Mouse (Mus musculus) midbrain, embryonic 14.5 days (tissue): Measurements from ENCODE around the gene Fus. TPM values are rescaled to one million over a fixed set of nuclear protein-coding genes. Genes with fewer than 3 reads are reported as not detected.

Experiments used
- ATAC-seq: fragments of 200-750 bp; cut with Nextera tagmentation; 2 replicates; pipeline ENCODE4 v1.8.0; 2017; ENCODE audit warnings: moderate number of reproducible peaks, moderate library complexity; ENCODE audit not compliant: low FRiP score, low TSS enrichment
- DNase-seq: peaks from one replicate; pipeline ENCODE4 v3.0.0-alpha.2; 2015
- H3K27ac ChIP-seq: fragments of 300-500 bp; sonication (generic); replicated peaks from 2 replicates; pipeline ENCODE4 v1.5.1; 2014; ENCODE audit warnings: mild to moderate bottlenecking, low read depth, low read length, moderate library complexity
- H3K27me3 ChIP-seq: fragments of 300-500 bp; sonication (generic); 2 replicates; pipeline ENCODE4 v1.6.1; 2014; ENCODE audit warnings: low read length, control low read depth, mixed read lengths; ENCODE audit not compliant: control insufficient read depth, insufficient read depth
- H3K36me3 ChIP-seq: fragments of 300-500 bp; sonication (generic); 2 replicates; pipeline ENCODE4 v1.6.1; 2014; ENCODE audit warnings: low read length, control low read depth; ENCODE audit not compliant: control insufficient read depth, insufficient read depth
- H3K4me1 ChIP-seq: fragments of 300-500 bp; sonication (generic); 2 replicates; pipeline ENCODE4 v1.6.1; 2014; ENCODE audit warnings: mild to moderate bottlenecking, antibody characterized with exemption, low read length, control low read depth; ENCODE audit not compliant: control insufficient read depth, insufficient read depth
- H3K4me2 ChIP-seq: fragments of 300-500 bp; sonication (generic); 2 replicates; pipeline ENCODE4 v1.6.1; 2014; ENCODE audit warnings: mild to moderate bottlenecking, low read length, moderate library complexity
- H3K4me3 ChIP-seq: fragments of 300-500 bp; sonication (generic); replicated peaks from 2 replicates; pipeline ENCODE4 v1.5.1; 2014; ENCODE audit warnings: low read depth, low read length
- H3K9ac ChIP-seq: fragments of 300-500 bp; sonication (generic); replicated peaks from 2 replicates; pipeline ENCODE4 v1.6.1; 2014; ENCODE audit warnings: mild to moderate bottlenecking, low read length, moderate library complexity
- H3K9me3 ChIP-seq: fragments of 300-500 bp; sonication (generic); 2 replicates; pipeline ENCODE4 v1.6.1; 2016; ENCODE audit warnings: low read length, control low read depth, mixed read lengths; ENCODE audit not compliant: control insufficient read depth
- WGBS: fragments of 180-500 bp; shearing (Covaris S2); extraction: QIAGEN DNeasy Blood & Tissue Kit; methylation state at CpG from one replicate; pipeline ENCODE4 v1.1.7; 2014; 5-methylcytosine and 5-hydroxymethylcytosine counted together
- polyA plus RNA-seq: library from polyadenylated mRNA; unstranded; fragments of >200 nt; fragmentation: Nextera tagmentation; extraction: Ambion mirVana; gene quantifications from 2 replicates; pipeline ENCODE4 v1.2.1, GENCODE M21; 2014

Fus gene
- polyA plus RNA-seq, result 47.9 and 66.9 TPM in 2 replicates

DNA sequence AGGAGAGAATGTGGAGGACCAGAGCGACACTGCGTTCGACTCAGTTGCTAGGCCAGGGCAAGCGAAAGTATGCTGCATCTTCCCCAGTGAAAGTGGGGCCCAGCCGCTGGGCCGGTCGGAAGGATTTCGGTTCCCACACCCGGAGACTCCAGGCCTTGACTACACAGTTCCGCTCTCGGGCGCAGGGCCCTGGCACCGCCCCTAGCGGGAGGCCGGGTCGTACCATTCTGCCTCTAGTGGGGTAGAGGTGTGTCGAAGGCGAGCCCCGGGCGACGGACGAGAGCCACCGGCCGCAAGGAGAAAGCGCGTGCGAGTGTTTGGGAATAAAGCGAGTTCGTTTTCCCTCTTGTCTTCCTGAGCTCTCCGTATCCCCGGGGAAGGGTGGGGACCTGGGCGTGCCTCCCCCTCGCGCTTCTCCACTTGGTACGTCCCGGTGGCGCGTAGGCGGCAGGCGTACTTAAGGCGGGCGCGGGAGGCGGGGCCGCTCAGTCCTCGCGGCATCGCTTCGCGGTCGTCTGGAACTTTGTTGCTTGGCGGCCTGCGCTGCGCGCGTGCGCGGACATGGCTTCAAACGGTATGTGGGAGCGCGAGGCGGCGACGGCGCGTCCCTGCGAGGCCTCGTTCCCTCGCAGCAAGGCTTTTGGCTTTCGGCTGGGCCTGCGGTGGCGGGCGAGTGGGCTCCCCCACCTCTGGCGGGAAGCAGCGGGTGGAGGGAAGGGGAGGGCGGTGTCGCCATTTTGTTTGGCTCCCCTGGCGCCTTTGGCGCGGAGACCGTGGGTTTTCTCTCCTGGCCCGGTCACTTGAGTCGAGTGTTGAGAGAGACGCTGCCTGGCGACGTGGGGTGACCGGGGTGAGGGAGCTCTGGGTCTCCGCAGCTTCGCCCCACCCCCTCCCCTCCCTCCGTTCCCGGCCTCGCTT lies at the start of gene Fus:
TSS of gene Fus (plus strand) at position 454 of the 918 bp plus-strand sequence.
- peak; percentile 95 for ATAC-seq

DNA sequence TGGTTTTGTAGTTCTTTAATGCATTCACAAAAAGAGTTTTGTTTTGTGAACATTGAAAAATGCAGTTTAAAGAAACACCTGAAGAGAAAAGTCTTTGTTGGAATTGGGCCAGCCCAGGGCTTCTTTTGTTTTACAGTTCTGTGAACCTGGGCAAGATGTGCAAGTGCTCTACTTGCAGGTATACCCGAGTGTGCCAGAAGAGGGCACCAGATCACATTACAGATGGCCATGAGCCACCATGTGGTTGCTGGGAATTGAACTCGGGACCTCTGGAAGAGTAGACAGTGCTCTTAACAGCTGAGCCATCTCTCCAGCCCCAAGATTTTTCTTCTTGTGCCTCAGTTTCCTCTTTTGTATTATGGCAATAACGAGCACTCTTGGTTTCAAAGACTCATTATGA lies 49.1 kb upstream of the Fus start:
- DNase-seq (peak; percentile 55), ATAC-seq (no peak)
- no peaks in the 10 kb centered on the region for H3K27me3 ChIP-seq
- H3K4me1 ChIP-seq, result peaks cover 1% of the 10 kb centered on the region
- 57% methylated on average over 3 of the region's 3 CpGs for WGBS
- no peaks in the 10 kb centered on the region for H3K9me3 ChIP-seq
- H3K4me2 ChIP-seq, result no peak overlapping the region
- H3K36me3 ChIP-seq, result peaks cover 61% of the 10 kb centered on the region
- H3K9ac ChIP-seq, result no peak overlapping the region
- no peak overlapping the region for H3K4me3 ChIP-seq
- H3K27ac ChIP-seq, result no peak overlapping the region

More for the DNA sequence above, at the start of gene Fus:
- Histone ChIP-seq H3K27me3 (no peaks in the 10 kb centered on the region), H3K4me1 (peaks cover 16% of the 10 kb centered on the region), H3K9me3 (no peaks in the 10 kb centered on the region), H3K4me2 (peak within 1 kb of the TSS; percentile 88), H3K27ac (peak within 1 kb of the TSS; percentile 98), H3K36me3 (peaks cover 27% of the 10 kb centered on the region), H3K9ac (peak within 1 kb of the TSS; percentile 95), H3K4me3 (peak within 1 kb of the TSS; percentile 100)
- DNase-seq, result peak; percentile 97
- under 1% methylated on average over 92 of the region's 92 CpGs for WGBS

- Histone ChIP-seq H3K36me3 (peaks cover 71% of the 10 kb centered on the region), H3K4me2 (no peak overlapping the region), H3K4me1 (no peaks in the 10 kb centered on the region), H3K4me3 (no peak overlapping the region), H3K27ac (no peak overlapping the region), H3K9me3 (no peaks in the 10 kb centered on the region), H3K27me3 (no peaks in the 10 kb centered on the region), H3K9ac (no peak overlapping the region)
- WGBS, result 81% methylated on average over 7 of the region's 7 CpGs
- DNase-seq (no peak), ATAC-seq (no peak)
Observed at GRCm38 (mm10) chr7:127919290-127919689, 48.0 kb upstream of the Fus start.

GRCm38 (mm10) chr7:127921516-127921915 lies 45.7 kb upstream of the Fus start:
- no peak overlapping the region for H3K4me3 ChIP-seq
- no peak overlapping the region for H3K27ac ChIP-seq
- H3K4me1 ChIP-seq, result no peaks in the 10 kb centered on the region
- H3K9me3 ChIP-seq, result no peaks in the 10 kb centered on the region
- no peak for ATAC-seq
- H3K36me3 ChIP-seq, result peaks cover 76% of the 10 kb centered on the region
- no peak for DNase-seq
- no peak overlapping the region for H3K4me2 ChIP-seq
- no peak overlapping the region for H3K9ac ChIP-seq
- WGBS, result 62% methylated on average over 8 of the region's 8 CpGs
- H3K27me3 ChIP-seq, result no peaks in the 10 kb centered on the region

DNA sequence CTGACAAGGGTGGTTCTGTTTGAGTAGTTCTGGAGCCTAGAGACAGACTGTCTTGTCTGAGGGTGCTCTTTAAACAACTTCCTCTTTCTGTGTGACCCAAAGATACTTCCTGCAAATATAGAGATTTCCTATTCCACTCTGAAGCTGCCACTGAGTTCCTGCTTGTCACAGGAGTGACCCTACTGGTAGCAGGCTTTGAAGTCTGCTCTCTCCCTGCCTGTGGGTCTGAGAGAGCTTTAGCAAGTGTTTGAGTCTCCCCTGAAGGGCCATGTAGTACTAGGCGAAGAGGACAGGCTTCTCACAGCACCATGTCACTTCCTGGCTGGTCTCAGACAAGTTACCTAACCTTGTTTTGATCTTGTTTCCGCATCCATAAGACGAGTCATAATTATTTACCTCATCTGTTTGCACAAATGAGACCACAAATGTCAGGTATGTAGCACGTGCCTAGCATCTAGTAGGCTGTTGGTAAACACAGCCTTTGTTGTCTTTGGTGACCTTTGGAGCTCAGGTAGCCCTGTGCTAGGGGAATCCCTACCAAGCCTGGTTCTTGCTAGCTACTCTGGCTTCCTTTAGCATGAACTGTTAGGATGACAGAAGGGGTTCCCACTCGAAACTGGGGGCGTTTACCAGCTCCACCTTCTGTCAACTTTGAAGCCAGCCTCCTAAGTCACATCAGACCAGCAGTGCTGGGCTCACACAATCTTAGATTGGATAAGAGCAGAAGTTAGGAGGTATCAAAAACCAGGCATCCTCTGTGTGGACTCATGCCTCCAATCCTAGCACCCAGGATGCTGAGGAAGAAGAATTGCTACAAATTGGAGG lies 44.6 kb upstream of the Fus start:
- no peak for DNase-seq
- peaks cover 77% of the 10 kb centered on the region for H3K36me3 ChIP-seq

DNA sequence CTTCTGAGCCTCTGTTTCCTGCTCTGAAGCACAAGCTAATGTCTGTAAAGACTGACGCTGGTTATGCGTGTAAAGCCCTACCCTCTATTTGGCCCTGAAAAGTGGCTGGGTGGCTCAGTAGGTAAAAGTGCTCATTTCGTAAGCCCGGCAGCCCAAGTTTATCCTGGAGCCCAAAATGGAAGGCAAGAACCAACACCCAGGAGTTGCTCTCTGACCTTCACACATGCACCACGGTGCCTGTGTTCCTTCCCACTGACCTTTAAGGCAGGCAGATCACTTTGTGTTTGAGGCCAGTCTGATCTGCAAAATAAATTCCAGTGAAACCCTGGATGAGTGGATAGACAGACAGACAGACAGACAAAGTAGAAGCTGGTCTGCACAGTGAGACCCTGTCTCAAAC lies 43.5 kb upstream of the Fus start:
- no peak for DNase-seq
- ATAC-seq, result no peak
- H3K4me2 ChIP-seq, result no peak overlapping the region
- 93% methylated on average over 5 of the region's 5 CpGs for WGBS
- no peaks in the 10 kb centered on the region for H3K4me1 ChIP-seq
- H3K27me3 ChIP-seq, result peaks cover 4% of the 10 kb centered on the region; the same call in 1 of the 2 replicates
- no peaks in the 10 kb centered on the region for H3K9me3 ChIP-seq
- peaks cover 71% of the 10 kb centered on the region for H3K36me3 ChIP-seq
- H3K27ac ChIP-seq, result no peak overlapping the region
- H3K4me3 ChIP-seq, result no peak overlapping the region
- no peak overlapping the region for H3K9ac ChIP-seq

More for the DNA sequence above, 44.6 kb upstream of the Fus start:
- no peak overlapping the region for H3K4me2 ChIP-seq
- no peak overlapping the region for H3K4me3 ChIP-seq
- WGBS, result 87% methylated on average over 6 of the region's 6 CpGs
- H3K9ac ChIP-seq, result no peak overlapping the region
- no peak for ATAC-seq
- H3K9me3 ChIP-seq, result no peaks in the 10 kb centered on the region
- no peaks in the 10 kb centered on the region for H3K4me1 ChIP-seq
- no peaks in the 10 kb centered on the region for H3K27me3 ChIP-seq
- H3K27ac ChIP-seq, result no peak overlapping the region

DNA sequence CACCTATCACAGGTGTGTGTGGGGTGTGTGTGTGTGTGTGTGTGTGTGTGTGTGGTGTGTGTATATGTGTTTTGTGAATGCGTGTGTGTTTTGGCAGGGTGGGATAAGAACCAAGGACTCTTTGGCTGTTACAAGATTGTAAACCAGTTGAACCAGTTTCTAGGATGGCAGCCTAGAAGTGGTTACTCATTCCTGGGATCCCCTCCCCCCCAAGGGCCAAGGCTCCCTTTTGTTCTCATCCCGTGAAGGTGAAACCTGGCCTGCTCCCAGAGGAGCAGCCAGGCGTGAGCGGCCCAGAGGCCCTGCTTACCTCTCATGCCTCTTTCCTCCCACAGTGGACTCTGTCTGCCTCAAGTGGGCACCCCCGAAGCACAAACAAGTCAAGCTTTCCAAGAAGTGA lies 42.0 kb upstream of the Fus start:
- H3K27ac ChIP-seq, result no peak overlapping the region
- H3K9ac ChIP-seq, result no peak overlapping the region
- H3K27me3 ChIP-seq, result peaks cover 17% of the 10 kb centered on the region
- ATAC-seq, result no peak
- peaks cover 66% of the 10 kb centered on the region for H3K36me3 ChIP-seq
- H3K4me2 ChIP-seq, result no peak overlapping the region
- no peak for DNase-seq
- H3K4me1 ChIP-seq, result no peaks in the 10 kb centered on the region
- H3K9me3 ChIP-seq, result no peaks in the 10 kb centered on the region
- H3K4me3 ChIP-seq, result no peak overlapping the region
- 66% methylated on average over 5 of the region's 5 CpGs for WGBS

DNA sequence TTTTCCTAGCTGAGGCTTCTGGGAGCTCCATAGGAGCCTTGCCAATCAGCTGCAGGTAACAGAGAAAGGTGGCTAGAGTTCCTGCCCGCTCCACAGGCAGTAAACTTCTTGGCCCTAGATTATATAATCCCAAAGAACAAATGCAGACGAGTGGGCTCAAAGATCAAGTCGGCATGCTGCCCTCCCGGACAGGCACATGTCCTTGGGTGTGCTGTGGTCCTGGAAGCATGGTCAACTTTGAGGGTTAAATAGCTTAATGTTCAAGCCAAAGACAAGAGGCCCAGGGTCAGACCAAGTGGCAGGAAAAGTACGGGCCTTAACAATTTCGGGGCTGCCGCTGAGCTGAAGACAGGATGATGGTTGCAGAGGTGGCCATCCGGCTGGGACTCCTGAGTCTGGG lies 41.2 kb upstream of the Fus start:
- Histone ChIP-seq H3K9me3 (no peaks in the 10 kb centered on the region), H3K27ac (no peak overlapping the region), H3K4me3 (no peak overlapping the region), H3K4me1 (no peaks in the 10 kb centered on the region), H3K9ac (no peak overlapping the region), H3K4me2 (no peak overlapping the region), H3K27me3 (peaks cover 17% of the 10 kb centered on the region), H3K36me3 (peaks cover 61% of the 10 kb centered on the region)
- ATAC-seq (no peak), DNase-seq (no peak)
- WGBS, result 84% methylated on average over 8 of the region's 8 CpGs
